Mouse (Mus musculus) kidney, postnatal 0 days (tissue): ENCODE results near the gene Ago1. TPM values are rescaled to one million over a fixed set of nuclear protein-coding genes. Genes with fewer than 3 reads are reported as not detected.

Source experiments
- ATAC-seq: fragments of 200-750 bp; cut with Nextera tagmentation; replicated peaks from 2 replicates; pipeline ENCODE4 v1.8.0; 2017; ENCODE audit warnings: low read depth, moderate number of reproducible peaks, moderate TSS enrichment, moderate library complexity; ENCODE audit not compliant: low FRiP score
- DNase-seq: peaks from one replicate; pipeline ENCODE4 v3.0.0-alpha.2; 2016; ENCODE audit warnings: low spot score
- H3K27ac ChIP-seq: fragments of 300-500 bp; sonication (generic); 2 replicates; pipeline ENCODE4 v1.5.1; 2014; ENCODE audit warnings: mild to moderate bottlenecking
- H3K27me3 ChIP-seq: fragments of 300-500 bp; sonication (generic); 2 replicates; pipeline ENCODE4 v1.6.1; 2014; ENCODE audit warnings: low read length, mixed read lengths; ENCODE audit not compliant: insufficient read depth
- H3K36me3 ChIP-seq: fragments of 300-500 bp; sonication (generic); 2 replicates; pipeline ENCODE4 v1.6.1; 2014; ENCODE audit warnings: low read length, mixed read lengths; ENCODE audit not compliant: insufficient read depth
- H3K4me1 ChIP-seq: fragments of 300-500 bp; sonication (generic); replicated peaks from 2 replicates; pipeline ENCODE4 v1.6.1; 2014; ENCODE audit warnings: antibody characterized with exemption, low read length, mixed read lengths; ENCODE audit not compliant: insufficient read depth
- H3K4me2 ChIP-seq: fragments of 300-500 bp; sonication (generic); 2 replicates; pipeline ENCODE4 v1.6.1; 2014; ENCODE audit warnings: mild to moderate bottlenecking, low read length, moderate library complexity, mixed read lengths
- H3K4me3 ChIP-seq: fragments of 300-500 bp; sonication (generic); replicated peaks from 2 replicates; pipeline ENCODE4 v1.5.1; 2014; ENCODE audit warnings: low read depth, low read length
- H3K9ac ChIP-seq: fragments of 300-500 bp; sonication (generic); 2 replicates; pipeline ENCODE4 v1.6.1; 2014; ENCODE audit warnings: low read depth, low read length
- H3K9me3 ChIP-seq: fragments of 300-500 bp; sonication (generic); replicated peaks from 2 replicates; pipeline ENCODE4 v1.6.1; 2016; ENCODE audit warnings: low read length, inconsistent platforms, mixed read lengths
- CTCF ChIP-seq: IDR thresholded peaks from 2 replicates; pipeline ENCODE4 v1.5.1; 2016; ENCODE audit warnings: antibody characterized with exemption, low read depth, mild to moderate bottlenecking, moderate library complexity
- WGBS: fragments of 180-500 bp; shearing (Covaris S2); extraction: QIAGEN DNeasy Blood & Tissue Kit; methylation state at CpG from one replicate; pipeline ENCODE4 v1.1.7; 2014; 5-methylcytosine and 5-hydroxymethylcytosine counted together
- polyA plus RNA-seq: library from polyadenylated mRNA; unstranded; fragments of >200 nt; fragmentation: Nextera tagmentation; extraction: Ambion mirVana; gene quantifications from 2 replicates; pipeline ENCODE4 v1.2.1, GENCODE M21; 2015

Ago1 gene
- polyA plus RNA-seq, 1 experiment from 2014 or later = 4.4 TPM

GRCm38 (mm10) chr4:126447126-126447525 lies 21.3 kb downstream of the Ago1 start:
- Histone ChIP-seq H3K36me3 (peaks cover 40% of the 10 kb centered on the region), H3K9ac (no peak overlapping the region), H3K4me3 (no peak overlapping the region), H3K4me2 (no peak overlapping the region), H3K4me1 (no peaks in the 10 kb centered on the region), H3K9me3 (no peaks in the 10 kb centered on the region), H3K27me3 (no peaks in the 10 kb centered on the region), H3K27ac (no peak overlapping the region)
- 81% methylated on average over 7 of the region's 7 CpGs for WGBS
- no peak for TF ChIP-seq CTCF
- DNase-seq (no peak), ATAC-seq (no peak)

DNA sequence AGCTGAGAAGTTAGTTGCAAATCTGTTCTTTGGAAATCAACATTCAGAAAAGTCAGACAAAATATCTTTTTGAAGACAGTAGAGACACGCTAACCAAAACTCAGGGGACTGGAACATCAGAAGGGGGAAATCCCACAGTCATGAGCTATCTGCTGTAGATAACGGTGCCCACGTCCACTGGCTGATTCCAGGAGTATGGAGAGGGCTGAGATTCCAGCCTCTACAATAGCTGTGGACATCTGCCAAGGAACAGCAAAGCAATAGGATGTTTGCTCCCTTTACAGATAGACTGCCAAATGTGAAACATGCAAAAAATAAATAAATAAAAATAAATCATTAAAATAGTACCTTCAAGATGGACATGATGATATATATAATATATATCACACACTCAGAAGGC lies 23.9 kb downstream of the Ago1 start:
- Histone ChIP-seq H3K9me3 (no peaks in the 10 kb centered on the region), H3K4me1 (no peaks in the 10 kb centered on the region), H3K4me2 (no peak overlapping the region), H3K27ac (no peak overlapping the region), H3K9ac (no peak overlapping the region), H3K4me3 (no peak overlapping the region), H3K36me3 (peaks cover 49% of the 10 kb centered on the region), H3K27me3 (no peaks in the 10 kb centered on the region)
- DNase-seq (no peak), ATAC-seq (no peak)
- 89% methylated on average over 3 of the region's 3 CpGs for WGBS
- no peak for TF ChIP-seq CTCF

- no peak overlapping the region for H3K4me2 ChIP-seq
- no peaks in the 10 kb centered on the region for H3K9me3 ChIP-seq
- peaks cover 36% of the 10 kb centered on the region for H3K36me3 ChIP-seq
- H3K4me1 ChIP-seq = no peaks in the 10 kb centered on the region
- no peak for DNase-seq
- ATAC-seq = no peak
- 60% methylated on average over 5 of the region's 5 CpGs for WGBS
- H3K27ac ChIP-seq = no peak overlapping the region
- no peak overlapping the region for H3K4me3 ChIP-seq
- H3K9ac ChIP-seq = no peak overlapping the region
- H3K27me3 ChIP-seq = no peaks in the 10 kb centered on the region
- no peak for TF ChIP-seq CTCF
Observed at GRCm38 (mm10) chr4:126438261-126438660, 30.1 kb downstream of the Ago1 start.

DNA sequence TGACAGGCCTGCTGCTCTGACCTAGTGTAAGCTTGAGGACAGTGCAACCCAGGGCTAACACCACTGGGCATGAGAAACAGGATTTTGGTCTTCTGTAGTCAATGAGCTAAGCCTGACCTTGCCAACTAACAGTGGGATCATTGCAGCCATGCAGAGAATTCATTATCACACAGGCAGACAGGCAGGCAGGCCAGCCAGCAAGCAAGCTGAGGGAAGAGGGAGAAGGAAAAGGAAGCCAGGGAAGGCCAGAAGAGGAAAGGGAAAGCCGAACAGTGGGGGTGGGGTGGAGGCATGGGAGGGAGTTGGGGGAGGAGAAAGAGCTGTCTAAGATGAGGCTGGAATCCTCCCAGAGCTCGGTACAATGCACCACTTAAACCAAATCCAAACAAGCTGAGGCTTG lies 32.1 kb downstream of the Ago1 start:
- H3K9me3 ChIP-seq = no peaks in the 10 kb centered on the region
- no peaks in the 10 kb centered on the region for H3K4me1 ChIP-seq
- H3K9ac ChIP-seq = no peak overlapping the region
- H3K27ac ChIP-seq = no peak overlapping the region
- no peak for ATAC-seq
- DNase-seq = no peak
- H3K27me3 ChIP-seq = no peaks in the 10 kb centered on the region
- no peak overlapping the region for H3K4me3 ChIP-seq
- no peak overlapping the region for H3K4me2 ChIP-seq
- peaks cover 20% of the 10 kb centered on the region; the same call in 1 of the 2 replicates for H3K36me3 ChIP-seq
- no peak for TF ChIP-seq CTCF
- 34% methylated on average over 2 of the region's 2 CpGs for WGBS

GRCm38 (mm10) chr4:126434094-126434493 lies 34.3 kb downstream of the Ago1 start:
- ATAC-seq = no peak
- Histone ChIP-seq H3K4me3 (no peak overlapping the region), H3K27me3 (no peaks in the 10 kb centered on the region), H3K36me3 (peaks cover 4% of the 10 kb centered on the region; the same call in 1 of the 2 replicates), H3K4me1 (no peaks in the 10 kb centered on the region), H3K27ac (no peak overlapping the region), H3K9me3 (no peaks in the 10 kb centered on the region), H3K9ac (no peak overlapping the region), H3K4me2 (no peak overlapping the region)
- 91% methylated on average over 2 of the region's 2 CpGs for WGBS
- no peak for TF ChIP-seq CTCF
- DNase-seq = no peak

DNA sequence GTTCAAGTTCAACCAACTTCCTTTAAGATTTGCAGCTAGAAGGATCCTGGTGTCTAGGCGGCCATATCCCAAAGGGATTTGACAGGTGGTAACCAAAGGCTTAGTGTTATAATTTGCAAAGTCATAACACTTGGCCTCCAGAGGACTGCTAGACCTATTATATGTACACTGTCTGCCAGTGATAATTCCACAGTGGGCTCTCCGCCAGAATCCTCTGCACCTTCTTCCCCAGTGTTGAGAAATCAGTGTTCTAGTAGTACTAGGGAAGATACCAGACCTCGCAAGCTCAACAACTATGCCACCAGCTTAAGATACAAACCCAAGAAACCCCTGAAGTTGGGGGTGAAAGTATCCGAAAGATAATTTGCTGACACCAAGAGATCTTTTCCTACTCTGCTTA lies 35.2 kb downstream of the Ago1 start:
- DNase-seq = no peak
- no peak for ATAC-seq
- TF ChIP-seq CTCF = no peak
- peaks cover 6% of the 10 kb centered on the region for H3K4me1 ChIP-seq
- H3K9me3 ChIP-seq = no peaks in the 10 kb centered on the region
- no peaks in the 10 kb centered on the region for H3K27me3 ChIP-seq
- WGBS = 93% methylated on average over 4 of the region's 4 CpGs
- H3K27ac ChIP-seq = no peak overlapping the region
- no peak overlapping the region for H3K9ac ChIP-seq
- H3K4me3 ChIP-seq = no peak overlapping the region
- H3K4me2 ChIP-seq = no peak overlapping the region
- H3K36me3 ChIP-seq = 0 out of 2 replicates have a peak, but pooled peaks cover 4% of the 10 kb centered on the region

GRCm38 (mm10) chr4:126431746-126432145 lies 36.6 kb downstream of the Ago1 start:
- ATAC-seq (no peak), DNase-seq (no peak)
- H3K9me3 ChIP-seq = no peaks in the 10 kb centered on the region
- H3K4me2 ChIP-seq = no peak overlapping the region
- H3K27ac ChIP-seq = no peak overlapping the region
- H3K4me1 ChIP-seq = peaks cover 6% of the 10 kb centered on the region
- 77% methylated on average over 4 of the region's 4 CpGs for WGBS
- no peaks in the 10 kb centered on the region for H3K27me3 ChIP-seq
- H3K9ac ChIP-seq = no peak overlapping the region
- TF ChIP-seq CTCF = no peak
- H3K36me3 ChIP-seq = 0 out of 2 replicates have a peak, but pooled peaks cover 4% of the 10 kb centered on the region
- H3K4me3 ChIP-seq = no peak overlapping the region
